Mouse (Mus musculus) right cerebral cortex, postnatal 14 days (tissue): Measurements from ENCODE around the gene Rgs21.

Experiments
- DNase-seq: peaks from one replicate; pipeline ENCODE4 v3.0.0; 2022

The Rgs21 gene

GRCm38 (mm10) chr1:144567567-144567966, at the start of gene Rgs21:
TSS of gene Rgs21 (minus strand) at chr1:144567667.
- no peak for DNase-seq

- DNase-seq: no peak
Observed at GRCm38 (mm10) chr1:144604071-144604470, 36.6 kb upstream of the Rgs21 start.

GRCm38 (mm10) chr1:144602987-144603386, 35.5 kb upstream of the Rgs21 start:
- DNase-seq: no peak

- DNase-seq: no peak
Observed at GRCm38 (mm10) chr1:144579321-144579720, 11.9 kb upstream of the Rgs21 start.

- no peak for DNase-seq
Observed at GRCm38 (mm10) chr1:144572972-144573371, 5.5 kb upstream of the Rgs21 start.

GRCm38 (mm10) chr1:144569905-144570304, 2.4 kb upstream of the Rgs21 start:
- DNase-seq: no peak

- DNase-seq: no peak
Observed at GRCm38 (mm10) chr1:144545142-144545541, 22.3 kb downstream of the Rgs21 start.

GRCm38 (mm10) chr1:144544497-144544961, 22.9 kb downstream of the Rgs21 start:
- no peak for DNase-seq

- no peak for DNase-seq
Observed at GRCm38 (mm10) chr1:144531746-144532145, 35.7 kb downstream of the Rgs21 start.

- peak; percentile 28 for DNase-seq
Observed at GRCm38 (mm10) chr1:144517878-144518426, 49.5 kb downstream of the Rgs21 start.

GRCm38 (mm10) chr1:144502241-144502640, 65.2 kb downstream of the Rgs21 start:
- DNase-seq: no peak

GRCm38 (mm10) chr1:144500423-144500822, 67.0 kb downstream of the Rgs21 start:
- DNase-seq: no peak

- no peak for DNase-seq
Observed at GRCm38 (mm10) chr1:144499719-144500118, 67.7 kb downstream of the Rgs21 start.

- DNase-seq: no peak
Observed at GRCm38 (mm10) chr1:144498725-144499124, 68.7 kb downstream of the Rgs21 start.

- DNase-seq: no peak
Observed at GRCm38 (mm10) chr1:144498051-144498450, 69.4 kb downstream of the Rgs21 start.

- no peak for DNase-seq
Observed at GRCm38 (mm10) chr1:144493336-144493735, 74.1 kb downstream of the Rgs21 start.

GRCm38 (mm10) chr1:144488223-144488835, 79.1 kb downstream of the Rgs21 start:
- no peak for DNase-seq
